Mouse (Mus musculus) cortical plate, adult 2 months (tissue): ENCODE data around the gene Lmod3. TPM values are rescaled to one million over a fixed set of nuclear protein-coding genes. Genes with fewer than 3 reads are reported as not detected.

Experiments used
- H3K27ac ChIP-seq: fragments of 200-500 bp; 2 replicates; pipeline ENCODE4 v1.5.1; 2012; ENCODE audit warnings: low read length, control low read depth, inconsistent platforms; ENCODE audit not compliant: insufficient read depth
- H3K4me1 ChIP-seq: fragments of 200-500 bp; 2 replicates; pipeline ENCODE4 v1.6.1; 2011; ENCODE audit warnings: low read length; ENCODE audit not compliant: control insufficient read depth, insufficient read depth
- H3K4me3 ChIP-seq: fragments of 200-500 bp; 2 replicates; pipeline ENCODE4 v1.5.1; 2011; ENCODE audit warnings: mild to moderate bottlenecking, low read length, control low read depth; ENCODE audit not compliant: insufficient read depth
- CTCF ChIP-seq: fragments of 200-500 bp; IDR thresholded peaks from 2 replicates; pipeline ENCODE4 v1.5.1; 2011; ENCODE audit warnings: mild to moderate bottlenecking, control low read depth, low read length; ENCODE audit not compliant: insufficient read depth; ENCODE audit errors: extremely low read depth
- POLR2A ChIP-seq: fragments of 200-500 bp; IDR thresholded peaks from 2 replicates; pipeline ENCODE4 v1.6.1; 2011; ENCODE audit warnings: mild to moderate bottlenecking, low read length, control low read depth; ENCODE audit not compliant: insufficient read depth; ENCODE audit errors: extremely low read depth
- polyA plus RNA-seq: library from polyadenylated mRNA; depleted of rRNA; stranded (reverse); fragments of >200 nt; gene quantifications from 2 replicates; pipeline ENCODE4 v1.2.3, GENCODE M21; 2012

The Lmod3 gene
- polyA plus RNA-seq, 1 experiment: 0.10 TPM

- H3K4me3 ChIP-seq: no peak overlapping the region
- TF ChIP-seq CTCF (no peak), POLR2A (no peak)
- no peak overlapping the region for H3K27ac ChIP-seq
- no peaks in the 10 kb centered on the region for H3K4me1 ChIP-seq
These were observed 12.5 kb downstream of the Lmod3 start for GRCm38 (mm10) chr6:97240092-97240491.

GRCm38 (mm10) chr6:97239360-97239759, 13.2 kb downstream of the Lmod3 start:
- Histone ChIP-seq H3K27ac (no peak overlapping the region), H3K4me3 (no peak overlapping the region), H3K4me1 (no peaks in the 10 kb centered on the region)
- no peak for TF ChIP-seq CTCF
- TF ChIP-seq POLR2A: no peak

- TF ChIP-seq POLR2A (no peak), CTCF (no peak)
- Histone ChIP-seq H3K27ac (no peak overlapping the region), H3K4me1 (no peaks in the 10 kb centered on the region), H3K4me3 (no peak overlapping the region)
These were observed 16.5 kb downstream of the Lmod3 start for GRCm38 (mm10) chr6:97236088-97236487.

GRCm38 (mm10) chr6:97234911-97235668, 17.5 kb downstream of the Lmod3 start:
- no peak for TF ChIP-seq CTCF
- no peak for TF ChIP-seq POLR2A
- H3K4me1 ChIP-seq: no peaks in the 10 kb centered on the region
- no peak overlapping the region for H3K4me3 ChIP-seq
- no peak overlapping the region for H3K27ac ChIP-seq

- H3K4me1 ChIP-seq: peaks cover 3% of the 10 kb centered on the region; the same call in 1 of the 2 replicates
- no peak overlapping the region for H3K27ac ChIP-seq
- TF ChIP-seq POLR2A: no peak
- TF ChIP-seq CTCF: no peak
- no peak overlapping the region for H3K4me3 ChIP-seq
These were observed 25.3 kb downstream of the Lmod3 start for GRCm38 (mm10) chr6:97227067-97227847.

- H3K27ac ChIP-seq: no peak overlapping the region
These were observed 26.5 kb downstream of the Lmod3 start for GRCm38 (mm10) chr6:97226083-97226491.

GRCm38 (mm10) chr6:97224505-97224904, 28.1 kb downstream of the Lmod3 start:
- Histone ChIP-seq H3K27ac (no peak overlapping the region), H3K4me3 (no peak overlapping the region), H3K4me1 (peaks cover 13% of the 10 kb centered on the region)
- TF ChIP-seq POLR2A: no peak

More at GRCm38 (mm10) chr6:97226083-97226491, 26.5 kb downstream of the Lmod3 start:
- Histone ChIP-seq H3K4me3 (no peak overlapping the region), H3K4me1 (peaks cover 11% of the 10 kb centered on the region)
- TF ChIP-seq POLR2A (no peak), CTCF (no peak)

GRCm38 (mm10) chr6:97223566-97223965, 29.0 kb downstream of the Lmod3 start:
- Histone ChIP-seq H3K27ac (no peak overlapping the region), H3K4me3 (no peak overlapping the region), H3K4me1 (peaks cover 13% of the 10 kb centered on the region)
- TF ChIP-seq POLR2A (no peak), CTCF (no peak)

- no peak overlapping the region for H3K27ac ChIP-seq
- no peak overlapping the region for H3K4me3 ChIP-seq
- TF ChIP-seq CTCF (no peak), POLR2A (no peak)
- peaks cover 13% of the 10 kb centered on the region for H3K4me1 ChIP-seq
These were observed 29.6 kb downstream of the Lmod3 start for GRCm38 (mm10) chr6:97222931-97223467.
